Mouse (Mus musculus): ENCODE measurements around the gene Bicra.

Gene Bicra

DNA sequence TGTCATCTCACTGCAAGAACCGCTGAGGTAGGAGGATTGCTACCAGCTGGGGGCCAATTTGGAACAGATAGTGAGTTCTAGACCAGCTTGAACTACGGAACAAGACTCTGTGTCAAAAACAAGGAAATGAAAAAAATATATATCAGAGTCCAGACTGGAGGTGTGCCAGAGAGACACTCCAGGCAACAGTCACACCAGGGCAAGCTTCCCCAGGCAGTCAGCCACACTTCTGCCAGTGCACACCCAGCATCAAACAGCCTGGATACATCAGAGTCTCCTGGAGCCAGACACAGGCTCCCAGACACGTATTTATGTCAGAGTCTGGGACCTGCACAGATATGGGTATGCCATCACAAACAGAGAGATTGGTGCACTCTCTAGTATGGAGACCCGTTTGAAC lies 86.5 kb downstream of the Bicra start:
- H3K36me3 ChIP-seq (ENCODE audit: control insufficient read depth, insufficient read depth, low read length, poor library complexity, severe bottlenecking), result peaks cover 3% of the 10 kb centered on the region
- no peak for DNase-seq (ENCODE audit: low read depth, low spot score)

DNA sequence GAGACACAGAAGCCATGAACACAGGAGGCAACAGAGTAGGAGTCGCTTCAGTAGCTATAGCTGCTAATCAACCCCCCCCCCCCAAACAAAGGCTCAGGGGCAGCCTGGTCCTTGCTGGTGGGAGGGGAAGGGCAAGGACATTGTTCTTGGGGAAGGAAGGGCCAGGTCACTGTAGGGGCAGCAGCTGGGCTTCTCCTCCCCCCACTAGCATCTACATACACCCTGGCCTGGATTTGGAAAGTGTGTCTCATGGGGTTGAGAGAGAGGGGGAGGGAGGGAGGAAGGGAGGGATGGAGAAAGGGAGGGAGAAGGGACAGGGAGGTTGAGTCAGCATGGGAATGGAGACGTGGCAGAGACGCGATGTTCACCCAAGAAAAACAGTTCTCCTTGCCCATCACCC lies 87.0 kb downstream of the Bicra start:
- no peaks in the 10 kb centered on the region for H3K27me3 ChIP-seq (ENCODE audit: control insufficient read depth, insufficient read depth, low read length, poor library complexity, severe bottlenecking)
- peaks cover 3% of the 10 kb centered on the region for H3K36me3 ChIP-seq (ENCODE audit: control insufficient read depth, insufficient read depth, low read length, poor library complexity, severe bottlenecking)
- DNase-seq (ENCODE audit: low read depth, low spot score), result no peak

More for the DNA sequence above, 86.5 kb downstream of the Bicra start:
- H3K27me3 ChIP-seq (ENCODE audit: control insufficient read depth, insufficient read depth, low read length, poor library complexity, severe bottlenecking), result no peaks in the 10 kb centered on the region

DNA sequence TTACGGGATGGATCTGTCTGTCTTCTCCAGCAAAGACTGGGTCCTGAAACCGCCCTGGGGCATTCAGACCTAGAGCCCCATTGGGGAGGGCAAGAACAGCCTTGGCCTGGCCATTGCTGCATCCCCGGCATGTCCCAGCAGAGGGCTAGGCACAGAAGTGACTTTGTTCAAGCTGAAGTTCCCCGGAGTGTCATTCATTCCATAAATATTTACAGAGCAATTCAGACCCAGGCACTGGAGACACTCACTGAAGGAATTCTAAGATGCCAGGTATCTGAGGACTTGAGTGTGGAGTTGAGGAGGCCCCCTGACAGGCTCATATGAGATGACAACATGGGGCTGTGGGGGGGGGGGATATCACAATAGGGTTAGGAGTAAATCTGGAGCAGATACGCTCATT lies 91.6 kb downstream of the Bicra start:
- no peaks in the 10 kb centered on the region for H3K27me3 ChIP-seq (ENCODE audit: control insufficient read depth, insufficient read depth, low read length, poor library complexity, severe bottlenecking)
- no peak for DNase-seq (ENCODE audit: low read depth, low spot score)
- peaks cover 5% of the 10 kb centered on the region for H3K36me3 ChIP-seq (ENCODE audit: control insufficient read depth, insufficient read depth, low read length, poor library complexity, severe bottlenecking)

DNA sequence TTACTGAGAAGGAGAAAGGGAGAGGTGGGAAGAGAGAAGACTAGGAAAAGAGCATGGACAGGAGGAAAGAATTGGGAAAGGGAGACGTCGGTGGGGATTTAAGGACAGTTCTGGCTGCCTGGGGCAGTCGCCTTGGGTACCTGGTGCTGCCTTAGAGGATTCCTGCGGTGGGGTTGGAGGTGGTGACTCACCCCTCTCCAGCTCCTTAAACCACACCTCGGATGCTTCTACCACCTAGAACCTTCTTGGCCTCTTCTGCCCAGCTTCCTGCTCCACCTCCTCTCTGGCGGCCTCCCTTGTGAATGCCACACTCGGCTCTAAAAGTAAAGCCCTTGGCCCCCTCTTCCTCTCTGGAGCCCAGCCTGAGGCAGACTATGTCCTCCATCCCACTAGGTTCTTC lies 92.2 kb downstream of the Bicra start:
- no peak for DNase-seq (ENCODE audit: low read depth, low spot score)

DNA sequence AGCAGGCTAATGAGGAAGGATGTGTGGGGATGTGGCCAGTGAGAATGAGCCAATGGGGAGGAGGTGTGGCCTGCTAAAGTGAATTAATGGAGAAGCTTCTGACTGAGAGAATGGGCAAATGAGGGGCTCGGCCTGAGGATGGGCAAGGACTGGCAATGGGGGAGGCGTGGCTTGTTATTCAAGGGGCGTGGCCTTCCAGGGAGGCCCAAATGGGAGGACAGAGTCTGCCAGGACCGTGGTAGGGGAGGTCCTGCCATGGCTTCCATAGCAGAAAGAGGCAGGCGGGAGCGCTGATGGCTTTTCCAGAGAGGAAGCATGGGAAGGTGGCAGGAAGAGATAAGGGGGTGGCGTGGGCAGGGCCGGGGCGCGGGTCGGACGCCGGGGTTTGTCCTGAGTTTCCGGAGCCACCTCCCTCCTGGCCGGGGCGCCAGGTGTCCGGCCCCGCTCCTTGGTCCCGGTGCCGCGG lies 92.7 kb downstream of the Bicra start:
- DNase-seq (ENCODE audit: low read depth, low spot score), result no peak

More for the DNA sequence above, 92.2 kb downstream of the Bicra start:
- Histone ChIP-seq H3K27me3 (ENCODE audit: control insufficient read depth, insufficient read depth, low read length, poor library complexity, severe bottlenecking) (no peaks in the 10 kb centered on the region), H3K36me3 (ENCODE audit: control insufficient read depth, insufficient read depth, low read length, poor library complexity, severe bottlenecking) (peaks cover 5% of the 10 kb centered on the region)

DNA sequence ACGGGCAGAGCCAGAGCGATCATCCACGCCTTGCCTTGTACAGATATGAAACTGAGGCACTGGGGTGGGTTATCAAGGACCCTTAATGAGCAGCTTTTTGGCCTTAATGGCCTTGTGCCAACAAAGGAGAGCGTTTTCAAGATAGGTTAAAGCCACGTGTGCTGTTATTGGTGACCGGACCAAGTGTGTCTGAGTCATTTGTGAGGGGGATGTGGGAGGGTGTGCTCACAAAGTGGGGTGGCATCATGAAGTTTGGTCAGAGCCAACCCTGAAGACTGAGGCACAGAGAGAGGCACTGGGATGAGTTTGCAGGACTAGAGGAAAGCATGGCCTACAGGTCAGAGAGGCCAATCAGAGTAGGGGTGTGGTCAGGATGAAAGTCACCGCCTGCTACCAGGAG lies 93.3 kb downstream of the Bicra start:
- no peak for DNase-seq (ENCODE audit: low read depth, low spot score)

More for the DNA sequence above, 92.7 kb downstream of the Bicra start:
- Histone ChIP-seq H3K36me3 (ENCODE audit: control insufficient read depth, insufficient read depth, low read length, poor library complexity, severe bottlenecking) (peaks cover 5% of the 10 kb centered on the region), H3K27me3 (ENCODE audit: control insufficient read depth, insufficient read depth, low read length, poor library complexity, severe bottlenecking) (no peaks in the 10 kb centered on the region)

DNA sequence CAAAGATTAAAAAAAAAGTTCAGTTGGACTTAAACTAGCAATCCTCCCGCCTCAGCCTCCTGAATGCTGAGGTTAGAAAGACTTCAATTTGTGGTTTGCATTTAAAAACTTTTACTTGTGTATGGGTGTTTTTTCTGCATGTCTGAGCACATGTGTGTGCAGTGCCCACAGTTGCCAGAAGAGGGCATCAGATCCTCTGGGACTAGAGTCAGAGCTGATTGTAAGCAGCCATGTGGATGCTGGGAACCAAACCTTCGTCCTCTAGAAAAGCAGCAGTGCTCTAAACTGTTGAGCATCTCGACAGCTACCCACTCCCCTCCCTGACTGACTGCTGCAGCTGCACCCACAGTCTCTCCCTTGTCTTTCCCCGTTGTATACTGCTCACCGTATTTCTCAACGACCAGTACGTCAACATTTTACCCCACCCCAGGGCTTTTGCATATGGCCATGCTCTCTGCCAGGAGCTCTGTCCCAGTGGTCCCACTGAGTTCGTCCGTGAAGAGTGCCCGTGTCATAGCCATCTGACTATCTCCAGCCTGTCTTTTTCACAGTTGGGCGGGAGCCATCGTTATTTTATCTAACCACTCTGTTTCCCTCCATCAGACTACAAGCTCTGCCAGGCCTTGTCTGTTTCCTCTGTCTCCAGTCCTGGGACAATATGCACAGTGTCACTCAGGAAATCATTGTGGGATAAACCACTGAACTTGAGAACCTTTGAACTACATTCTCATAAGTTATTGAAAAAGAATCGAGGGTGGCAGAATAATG lies 94.2 kb downstream of the Bicra start:
- peaks cover 5% of the 10 kb centered on the region for H3K36me3 ChIP-seq (ENCODE audit: control insufficient read depth, insufficient read depth, low read length, poor library complexity, severe bottlenecking)
- DNase-seq (ENCODE audit: low read depth, low spot score), result peak; percentile 59
- H3K27me3 ChIP-seq (ENCODE audit: control insufficient read depth, insufficient read depth, low read length, poor library complexity, severe bottlenecking), result no peaks in the 10 kb centered on the region

More for the DNA sequence above, 93.3 kb downstream of the Bicra start:
- H3K36me3 ChIP-seq (ENCODE audit: control insufficient read depth, insufficient read depth, low read length, poor library complexity, severe bottlenecking), result peaks cover 5% of the 10 kb centered on the region
- H3K27me3 ChIP-seq (ENCODE audit: control insufficient read depth, insufficient read depth, low read length, poor library complexity, severe bottlenecking), result no peaks in the 10 kb centered on the region

DNA sequence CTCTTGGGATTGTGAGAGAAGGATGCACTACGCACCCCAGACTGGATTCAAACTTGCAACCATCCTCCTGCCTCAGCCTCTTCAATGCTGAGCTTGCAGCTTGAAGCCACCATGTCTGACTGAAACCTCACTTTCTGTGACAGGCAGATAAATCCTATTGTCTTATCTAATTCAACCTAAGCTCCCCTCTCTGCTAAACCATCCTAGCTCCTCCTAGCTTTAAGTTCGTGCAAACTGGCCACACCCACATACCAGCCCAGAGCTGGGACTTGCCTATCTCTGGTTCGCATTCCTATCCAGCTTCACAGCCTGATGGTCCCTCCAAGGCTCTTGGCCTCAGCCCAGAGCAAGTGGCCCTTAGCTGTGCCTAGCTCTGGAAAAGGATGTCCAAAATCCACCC lies 95.3 kb downstream of the Bicra start:
- DNase-seq (ENCODE audit: low read depth, low spot score), result no peak
- peaks cover 5% of the 10 kb centered on the region for H3K36me3 ChIP-seq (ENCODE audit: control insufficient read depth, insufficient read depth, low read length, poor library complexity, severe bottlenecking)
- no peaks in the 10 kb centered on the region for H3K27me3 ChIP-seq (ENCODE audit: control insufficient read depth, insufficient read depth, low read length, poor library complexity, severe bottlenecking)

- peaks cover 3% of the 10 kb centered on the region; the same call in 1 of the 2 replicates for H3K36me3 ChIP-seq (ENCODE audit: control insufficient read depth, insufficient read depth, low read length, poor library complexity, severe bottlenecking)
- no peaks in the 10 kb centered on the region for H3K27me3 ChIP-seq (ENCODE audit: control insufficient read depth, insufficient read depth, low read length, poor library complexity, severe bottlenecking)
- no peak for DNase-seq (ENCODE audit: low read depth, low spot score)
Observed at GRCm38 (mm10) chr7:15950008-15950407, 97.7 kb downstream of the Bicra start.

DNA sequence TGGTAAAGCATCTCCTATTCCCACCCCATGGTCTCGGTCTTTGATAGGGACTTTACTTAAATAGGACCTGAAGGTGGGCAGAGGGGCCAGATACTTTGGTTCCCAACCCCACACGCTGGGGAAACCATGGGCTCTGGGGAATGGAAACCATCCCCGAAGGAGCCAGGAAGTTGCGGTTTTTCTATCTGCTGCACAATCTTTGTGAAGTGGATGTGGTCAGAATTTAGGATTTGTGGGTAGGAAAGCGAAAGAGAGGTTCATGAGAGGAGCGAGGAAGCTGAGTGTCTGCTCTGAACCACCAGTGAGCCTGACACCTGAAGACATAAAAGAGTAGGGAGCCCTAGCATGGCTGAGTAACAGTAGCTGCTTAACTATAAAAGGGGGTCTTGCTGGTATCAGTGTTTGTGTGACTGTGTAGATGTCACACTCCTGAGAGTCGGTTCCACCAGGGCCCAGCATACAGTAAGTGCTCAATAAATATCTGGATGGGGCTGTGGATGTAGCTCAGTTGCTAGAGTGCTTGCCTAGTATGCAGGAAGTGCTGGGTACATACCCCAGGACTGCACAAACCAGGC lies 98.4 kb downstream of the Bicra start:
- no peaks in the 10 kb centered on the region for H3K27me3 ChIP-seq (ENCODE audit: control insufficient read depth, insufficient read depth, low read length, poor library complexity, severe bottlenecking)
- H3K36me3 ChIP-seq (ENCODE audit: control insufficient read depth, insufficient read depth, low read length, poor library complexity, severe bottlenecking), result peaks cover 4% of the 10 kb centered on the region; the same call in 1 of the 2 replicates
- DNase-seq (ENCODE audit: low read depth, low spot score), result no peak

- H3K36me3 ChIP-seq (ENCODE audit: control insufficient read depth, insufficient read depth, low read length, poor library complexity, severe bottlenecking), result peaks cover 4% of the 10 kb centered on the region; the same call in 1 of the 2 replicates
- no peaks in the 10 kb centered on the region for H3K27me3 ChIP-seq (ENCODE audit: control insufficient read depth, insufficient read depth, low read length, poor library complexity, severe bottlenecking)
- peak; percentile 92 for DNase-seq (ENCODE audit: low read depth, low spot score)
Observed at GRCm38 (mm10) chr7:15948381-15948941, 99.3 kb downstream of the Bicra start.

GRCm38 (mm10) chr7:15947653-15948260 lies 100.0 kb downstream of the Bicra start:
- Histone ChIP-seq H3K36me3 (ENCODE audit: control insufficient read depth, insufficient read depth, low read length, poor library complexity, severe bottlenecking) (peaks cover 4% of the 10 kb centered on the region; the same call in 1 of the 2 replicates), H3K27me3 (ENCODE audit: control insufficient read depth, insufficient read depth, low read length, poor library complexity, severe bottlenecking) (no peaks in the 10 kb centered on the region)
- no peak for DNase-seq (ENCODE audit: low read depth, low spot score)

GRCm38 (mm10) chr7:15945721-15946536 lies 101.8 kb downstream of the Bicra start, which contains the start of gene Nop53:
Gene Nop53 (minus strand): TSS chr7:15946074.
- H3K27me3 ChIP-seq (ENCODE audit: control insufficient read depth, insufficient read depth, low read length, poor library complexity, severe bottlenecking), result no peaks in the 10 kb centered on the region
- DNase-seq (ENCODE audit: low read depth, low spot score), result peak; percentile 98

GRCm38 (mm10) chr7:15945211-15945610 lies 102.5 kb downstream of the Bicra start:
- Histone ChIP-seq H3K27me3 (ENCODE audit: control insufficient read depth, insufficient read depth, low read length, poor library complexity, severe bottlenecking) (no peaks in the 10 kb centered on the region), H3K36me3 (ENCODE audit: control insufficient read depth, insufficient read depth, low read length, poor library complexity, severe bottlenecking) (peaks cover 22% of the 10 kb centered on the region)
- no peak for DNase-seq (ENCODE audit: low read depth, low spot score)

More at GRCm38 (mm10) chr7:15945721-15946536, 101.8 kb downstream of the Bicra start, which contains the start of gene Nop53:
- H3K36me3 ChIP-seq (ENCODE audit: control insufficient read depth, insufficient read depth, low read length, poor library complexity, severe bottlenecking), result peaks cover 16% of the 10 kb centered on the region

Measured in splenic B cell, adult 2 months (primary cell).